Mouse (Mus musculus) lung, postnatal 4 days (tissue): ENCODE measurements at regions not wholly inside any gene's neighbourhood (a gene's known extent, or its start where the extent isn't known, plus 50 kb on each side); places are given as distances from the start of the nearest gene placed in this dataset.

ENCODE experiments used
- DNase-seq, 2 experiments: peaks; one replicate each; pipeline ENCODE4 v3.0.0; 2021

DNA sequence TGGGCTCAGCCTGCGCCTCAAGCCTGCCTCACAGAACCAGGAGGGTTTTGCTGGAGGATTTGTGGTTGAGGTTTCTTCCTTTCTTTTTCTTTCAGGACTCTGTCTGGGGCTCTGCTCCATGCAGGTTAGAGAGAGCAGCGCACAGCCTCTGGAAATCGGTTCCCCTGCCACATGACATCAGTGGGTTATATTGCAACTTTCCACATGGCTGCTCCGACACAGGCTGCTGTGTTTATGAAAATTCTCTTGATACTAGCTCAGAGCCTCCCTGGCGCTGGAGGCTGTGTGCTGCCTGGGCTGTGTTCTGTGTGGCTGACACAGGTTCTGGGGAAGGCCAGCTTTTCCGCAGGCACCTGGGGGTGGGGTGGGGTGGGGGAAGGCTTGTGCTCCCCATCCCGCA is 178.7 kb upstream of the Gm4791 start:
- no peak for DNase-seq

DNA sequence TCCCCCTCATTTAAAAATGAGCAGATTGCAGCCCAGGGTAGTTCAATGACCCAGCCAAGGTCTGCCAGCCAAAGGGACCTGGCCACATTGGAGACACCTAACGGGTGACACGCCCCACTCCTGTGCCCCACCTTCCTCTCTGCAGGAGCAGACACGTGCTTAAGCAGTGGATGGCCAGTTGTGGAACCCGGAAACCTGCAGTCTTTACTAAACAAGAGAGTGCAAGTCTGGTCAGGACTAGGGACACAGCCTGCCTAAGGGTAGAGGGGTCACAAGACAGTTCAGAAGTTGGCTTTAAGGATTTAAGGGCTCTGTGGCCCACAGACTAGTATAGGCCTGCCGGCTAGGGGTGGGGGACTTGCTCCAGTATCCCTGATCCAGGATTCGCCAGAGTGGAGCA is 179.2 kb upstream of the Gm4791 start:
- DNase-seq = no peak

DNA sequence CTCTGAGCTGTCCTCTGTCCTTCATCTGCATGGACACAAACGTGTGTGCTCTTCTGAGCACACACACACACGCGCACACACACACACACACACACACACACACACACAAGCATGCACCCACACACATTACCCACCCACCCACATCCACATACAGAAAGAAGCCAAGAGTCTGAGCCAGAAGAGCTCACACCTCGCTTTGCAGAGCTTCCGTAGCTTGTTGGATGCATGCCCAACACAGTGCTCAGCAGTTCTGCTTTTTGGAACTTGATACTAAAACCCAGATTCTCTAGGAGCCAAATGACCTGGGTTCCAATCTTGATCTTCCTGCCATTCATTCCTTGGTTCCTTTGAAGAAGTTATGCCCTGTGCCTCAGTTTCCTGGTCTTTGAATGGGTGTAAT is 182.4 kb upstream of the Gm4791 start:
- DNase-seq = no peak

DNA sequence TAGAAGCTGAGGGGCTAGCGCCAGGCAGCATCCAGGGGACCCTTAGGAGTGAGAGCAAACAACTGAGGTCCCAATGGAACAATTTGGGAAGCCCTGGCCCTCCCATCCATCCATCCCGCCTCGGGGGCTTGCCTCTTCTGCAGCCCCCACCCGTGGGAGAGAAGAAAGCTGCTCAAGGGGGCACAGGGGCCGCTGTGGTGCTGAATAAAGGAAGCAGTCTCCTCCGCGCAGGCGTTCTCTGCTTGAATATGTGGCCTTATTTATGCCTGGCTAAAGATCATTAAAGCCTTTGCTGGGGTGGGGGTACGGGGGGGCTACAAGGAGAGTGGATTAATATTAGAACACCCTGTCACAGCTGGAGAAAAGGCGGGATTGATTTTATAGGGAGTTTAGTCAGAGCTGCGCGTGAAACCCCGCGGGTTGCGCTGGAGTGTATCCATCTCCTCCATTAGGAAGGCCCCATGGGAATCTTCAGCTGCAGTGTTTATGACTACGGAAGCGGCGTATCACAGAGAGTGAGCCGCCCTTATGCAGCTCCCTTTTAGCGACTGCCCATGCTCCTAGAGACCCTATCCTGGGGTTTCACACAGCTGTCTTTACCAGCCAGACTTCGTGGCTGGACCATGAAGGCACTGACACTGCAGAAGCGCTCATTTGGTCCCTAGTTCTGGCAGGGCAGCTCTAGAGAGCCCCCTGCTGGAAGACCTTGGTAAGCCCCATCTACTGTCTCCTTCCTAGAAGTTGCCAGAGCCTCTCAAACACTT is 183.9 kb upstream of the Gm4791 start:
- DNase-seq = peak; percentile 55 to 62

DNA sequence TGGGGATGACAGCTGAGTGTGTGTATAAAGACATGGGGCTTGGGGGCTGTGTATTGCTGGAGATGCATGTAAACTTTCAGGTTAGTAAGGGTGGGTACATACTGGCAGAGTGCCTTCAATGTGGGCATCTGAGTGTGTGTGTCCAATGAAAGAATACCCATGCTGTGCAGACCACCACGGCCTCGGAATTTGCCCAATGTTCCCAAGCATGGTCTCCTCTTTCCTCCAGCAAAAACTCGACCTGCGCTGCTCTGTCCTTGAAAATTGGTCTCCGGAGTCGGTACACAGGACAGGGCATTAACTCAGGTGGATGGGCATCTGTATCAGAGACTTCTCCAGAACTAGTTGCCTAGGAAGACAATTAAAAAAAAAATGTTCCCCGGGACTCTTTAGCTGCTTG is 188.3 kb upstream of the Gm4791 start:
- no peak for DNase-seq

DNA sequence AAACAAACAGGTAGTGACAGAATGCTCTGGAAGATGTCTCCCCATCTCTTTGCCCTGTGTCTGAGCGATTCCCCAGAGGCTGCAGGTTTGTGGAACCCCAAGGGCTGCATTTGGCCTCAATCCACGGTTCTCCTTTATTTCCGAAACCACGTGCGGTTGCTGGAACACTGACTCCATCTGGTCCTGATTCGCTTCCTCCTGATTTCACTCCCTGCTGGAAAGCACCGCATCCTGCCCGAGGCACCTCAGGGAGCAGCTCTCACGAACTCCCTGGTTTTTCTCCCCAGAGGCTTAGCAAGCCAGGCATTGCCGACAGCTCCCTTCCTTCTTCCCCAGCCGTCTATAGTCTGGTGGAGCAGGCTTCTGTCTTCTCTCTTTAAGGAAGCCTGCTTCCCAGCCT is 203.1 kb upstream of the Gm4791 start:
- DNase-seq = no peak

DNA sequence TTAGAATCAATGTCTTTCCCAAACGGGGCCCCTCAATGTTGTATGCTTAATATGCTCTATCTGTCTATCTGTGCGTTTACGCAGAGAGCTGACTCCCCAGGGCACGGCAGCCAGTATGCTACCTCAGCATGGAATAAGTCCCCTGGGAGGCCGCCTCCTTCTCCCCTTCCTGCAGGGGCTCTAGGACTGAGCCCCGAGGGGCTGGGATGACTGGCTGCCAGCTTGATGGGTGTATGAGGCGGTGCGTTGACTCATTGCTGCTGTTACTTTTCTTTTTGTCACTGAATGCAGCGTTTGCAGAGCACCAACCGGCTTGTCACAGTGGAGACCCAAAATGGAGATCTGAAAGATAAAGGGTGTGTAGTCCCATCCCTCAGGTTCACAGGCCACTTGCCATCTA is 209.5 kb upstream of the Gm4791 start:
- DNase-seq = no peak

DNA sequence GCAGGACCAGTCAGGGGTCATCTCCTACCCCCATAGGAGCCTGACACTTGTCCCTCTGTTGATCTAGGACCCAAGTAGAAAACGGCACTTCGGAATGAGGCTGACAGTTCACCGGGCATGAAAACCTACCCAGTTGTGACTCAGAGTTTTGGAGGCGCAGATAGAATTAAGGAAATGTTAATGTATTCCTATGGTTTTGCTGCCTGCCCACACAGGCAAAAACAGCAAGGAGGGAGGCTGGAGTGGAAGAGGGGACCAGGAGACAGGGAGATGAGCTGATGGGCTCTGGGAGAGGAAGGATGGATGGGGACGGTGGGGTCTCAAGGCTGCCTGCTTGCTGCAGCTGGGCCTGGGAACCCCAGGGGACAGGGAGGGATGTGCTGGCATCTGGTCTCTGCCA is 210.1 kb upstream of the Gm4791 start:
- DNase-seq = no peak

DNA sequence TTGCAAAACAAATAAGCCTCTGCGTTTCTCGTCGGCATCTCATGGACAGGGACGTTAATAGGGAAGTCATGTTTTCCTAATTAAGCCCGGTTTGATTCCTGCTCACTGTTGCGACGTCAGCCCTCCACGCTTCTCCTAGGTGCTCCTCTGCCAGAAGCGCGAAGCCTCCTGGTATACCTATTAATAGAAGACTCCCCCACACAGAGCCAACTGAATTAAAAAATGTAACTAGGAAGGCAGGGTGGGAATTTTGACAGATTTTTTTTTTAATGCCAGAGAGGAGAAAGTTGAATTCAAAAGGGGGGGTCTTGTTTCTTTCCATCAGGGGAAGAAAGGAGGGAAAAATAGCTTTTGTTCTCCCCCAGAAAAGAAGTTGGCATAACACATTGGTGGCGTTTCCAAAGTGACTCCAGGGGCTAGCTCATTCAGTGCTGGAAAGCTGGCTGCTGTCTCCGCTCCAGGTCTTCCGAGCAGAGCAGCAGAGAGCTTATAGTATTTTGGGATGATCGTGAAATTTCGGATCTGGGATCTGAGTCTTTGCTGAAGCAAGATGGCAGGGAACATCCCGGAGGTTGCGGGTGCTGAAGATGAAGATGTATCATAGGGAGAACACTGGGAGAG is 214.1 kb upstream of the Gm4791 start:
- DNase-seq = no peak

DNA sequence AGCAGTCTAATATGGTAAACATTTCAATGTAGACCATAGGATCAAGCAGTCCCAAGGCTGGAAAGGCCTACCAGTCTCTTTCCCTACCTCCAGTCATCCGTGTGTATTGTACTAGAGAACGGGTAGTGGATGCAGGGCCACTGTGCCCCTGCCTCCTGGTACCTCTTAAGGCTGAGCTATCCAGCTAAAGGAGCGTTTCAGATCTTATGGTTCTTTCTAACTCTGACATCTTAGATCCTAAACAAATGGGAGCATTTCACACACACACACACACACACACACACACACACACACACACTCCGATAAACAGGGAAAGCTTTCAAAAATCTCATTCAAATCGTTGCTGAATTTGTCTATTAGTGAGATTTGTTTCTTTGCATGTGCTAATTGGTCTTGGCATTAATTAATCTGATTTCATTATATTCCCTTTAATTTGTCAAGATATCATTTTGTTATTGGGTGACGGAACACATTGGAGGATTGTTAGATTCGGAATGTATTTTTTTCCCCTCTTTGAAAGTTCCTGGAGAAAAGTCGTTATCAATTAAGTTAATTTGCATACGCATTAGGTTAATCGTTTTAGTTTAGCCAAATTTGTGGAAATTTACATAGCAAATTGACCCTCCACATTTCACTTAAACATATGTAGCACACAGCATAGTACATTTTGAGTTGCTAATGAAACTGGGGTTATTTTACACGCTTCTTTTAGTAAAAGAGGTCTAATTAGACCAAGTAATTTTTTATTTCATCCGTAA is 214.8 kb upstream of the Gm4791 start:
- DNase-seq = no peak

DNA sequence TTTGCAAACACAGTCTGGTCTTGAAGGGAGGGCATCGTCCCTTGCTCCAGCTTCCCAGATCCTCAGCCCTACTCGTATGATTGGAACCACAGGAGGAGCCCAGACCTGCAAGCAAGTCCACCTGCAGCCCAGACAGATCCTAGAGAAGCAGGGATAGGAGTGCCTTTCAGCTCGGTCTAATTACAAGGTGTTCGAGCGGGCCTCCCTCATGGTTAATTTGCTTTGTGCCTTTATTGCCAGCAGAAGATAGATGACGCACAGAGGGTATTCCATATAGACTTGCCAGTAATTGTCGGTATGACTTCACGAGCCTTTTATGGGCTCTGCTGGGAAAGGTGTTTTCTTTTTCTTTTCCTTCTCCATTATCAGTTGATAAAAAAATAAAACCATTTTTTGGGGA is 216.9 kb upstream of the Gm4791 start:
- no peak for DNase-seq

DNA sequence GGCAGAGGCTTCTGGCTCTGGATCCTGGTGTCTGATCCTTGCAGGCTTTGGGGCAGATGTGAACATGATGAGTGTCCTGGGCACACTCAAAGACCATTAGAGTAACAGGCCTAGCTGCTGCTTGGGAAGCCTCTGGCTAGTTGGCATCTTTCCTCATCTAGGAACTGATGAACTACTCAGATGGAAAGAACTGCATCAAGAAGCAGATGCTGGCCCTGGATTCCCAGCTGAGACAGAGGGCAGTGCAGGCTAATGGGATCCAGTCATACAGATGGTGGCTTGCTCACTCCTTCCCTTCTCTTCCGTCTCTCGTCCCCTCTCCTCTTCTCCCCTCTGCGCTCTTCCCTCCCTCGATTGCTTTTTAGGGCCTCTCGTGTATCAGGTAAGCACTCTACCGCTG is 219.8 kb upstream of the Gm4791 start:
- DNase-seq = no peak

DNA sequence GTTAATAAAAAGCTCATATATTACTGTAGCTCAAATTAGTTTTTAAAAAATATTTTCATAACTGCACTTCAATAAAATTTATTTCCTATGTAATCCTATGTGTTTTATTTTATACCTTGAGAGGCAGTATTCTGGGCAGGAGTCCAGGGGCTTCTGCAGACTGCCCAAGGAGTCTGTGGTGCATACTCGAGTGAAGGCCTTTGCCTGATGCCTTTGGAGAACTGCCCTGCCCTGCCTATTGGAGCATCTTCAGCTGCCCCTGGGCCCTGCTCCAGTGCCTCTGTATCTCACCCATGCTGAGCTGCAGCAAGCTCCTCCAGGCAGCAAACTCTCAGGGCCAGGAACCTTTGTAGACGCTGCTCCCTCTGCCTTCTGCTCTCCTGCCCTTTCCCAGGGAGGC is 223.7 kb upstream of the Gm4791 start:
- no peak for DNase-seq

DNA sequence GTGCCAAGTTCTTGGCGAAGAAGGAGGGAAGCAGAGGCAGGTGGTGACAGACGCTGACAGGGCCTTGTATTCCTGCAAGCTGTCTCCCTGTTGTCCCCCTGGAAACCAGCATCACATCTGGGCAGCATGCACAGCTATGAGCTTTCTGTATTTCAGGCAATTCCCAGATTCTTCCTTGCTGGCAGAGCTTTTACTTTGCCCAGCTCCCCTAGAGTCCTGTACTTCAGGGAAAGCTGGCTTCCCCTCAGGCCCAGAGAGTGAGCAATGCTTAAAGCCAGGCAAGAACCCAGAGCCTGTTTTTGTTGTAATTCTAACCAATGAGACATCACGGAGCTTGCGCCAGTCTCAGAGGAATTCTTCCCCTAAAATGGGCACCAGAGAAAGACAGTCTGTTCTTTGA is 238.3 kb upstream of the Gm4791 start:
- DNase-seq = no peak

DNA sequence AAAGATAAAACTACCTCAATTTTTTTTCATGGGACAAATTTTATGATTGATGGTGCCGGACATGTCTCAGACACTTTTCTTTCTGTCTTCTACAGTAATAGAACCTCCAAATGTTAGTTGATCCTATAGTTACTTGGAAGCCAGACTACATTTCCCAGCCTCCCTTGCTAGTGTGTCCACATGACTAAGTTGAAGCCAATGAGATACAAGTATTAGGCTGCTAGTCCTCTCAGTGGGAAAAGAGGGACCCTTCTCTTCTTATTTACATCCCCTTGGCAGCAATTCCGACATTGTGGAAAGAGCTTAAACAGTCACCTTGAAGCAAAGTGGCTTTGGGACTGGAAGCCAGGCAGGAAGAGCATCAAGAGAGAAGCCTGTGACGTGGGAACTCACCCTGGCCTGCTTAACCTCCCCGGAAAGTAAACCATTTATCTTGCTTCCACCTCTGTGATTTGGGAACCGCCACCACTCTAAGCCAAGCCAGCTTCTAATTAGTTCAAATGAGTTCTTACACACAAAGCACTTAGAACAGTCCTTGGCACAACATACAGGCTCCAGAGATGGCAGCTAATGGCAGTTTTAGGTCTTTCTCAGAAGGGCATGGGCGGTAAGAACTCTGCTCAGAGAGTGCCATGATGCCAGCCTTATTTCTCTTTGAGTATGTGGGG is 241.4 kb upstream of the Gm4791 start:
- no peak for DNase-seq

DNA sequence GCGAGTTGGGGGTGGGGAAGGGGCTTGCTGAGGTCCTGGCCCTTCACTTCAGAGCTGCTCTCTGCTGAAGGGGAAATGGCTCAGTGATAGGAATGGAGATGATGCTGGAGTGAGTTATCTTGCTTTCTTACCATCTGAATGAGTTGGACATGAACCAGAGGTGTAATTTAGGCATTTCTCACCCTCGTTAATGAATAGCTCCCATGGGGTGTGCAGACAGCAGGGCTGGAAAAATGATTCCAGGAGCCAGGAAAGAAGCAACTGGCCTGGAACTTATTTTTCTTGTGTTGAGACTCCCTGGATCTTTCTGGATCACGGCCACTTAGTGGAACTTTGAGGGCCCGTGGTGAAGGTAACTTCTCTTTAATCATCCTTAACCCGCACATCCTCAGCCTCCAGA is 246.6 kb upstream of the Gm4791 start:
- DNase-seq = no peak

DNA sequence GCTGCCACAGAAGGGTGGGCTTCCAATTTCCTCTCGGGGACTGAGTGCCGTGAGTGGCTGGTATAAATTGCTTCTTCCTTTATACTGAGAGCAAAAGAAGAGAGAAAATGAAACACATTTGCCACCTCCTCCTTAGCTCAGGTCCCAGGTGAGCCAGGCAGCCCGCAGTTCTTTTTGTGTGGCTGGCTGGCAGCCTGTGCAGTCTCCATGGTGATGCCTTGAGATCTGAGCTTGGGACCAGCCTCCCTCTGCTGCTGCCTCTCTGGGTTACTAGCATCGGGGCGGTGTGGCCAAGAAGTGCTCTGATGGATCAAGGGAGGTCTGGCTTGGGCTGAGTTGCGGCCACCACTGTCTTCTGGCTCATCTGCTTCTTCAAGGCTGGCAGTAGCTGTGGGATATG is 249.1 kb upstream of the Gm4791 start:
- DNase-seq = no peak

DNA sequence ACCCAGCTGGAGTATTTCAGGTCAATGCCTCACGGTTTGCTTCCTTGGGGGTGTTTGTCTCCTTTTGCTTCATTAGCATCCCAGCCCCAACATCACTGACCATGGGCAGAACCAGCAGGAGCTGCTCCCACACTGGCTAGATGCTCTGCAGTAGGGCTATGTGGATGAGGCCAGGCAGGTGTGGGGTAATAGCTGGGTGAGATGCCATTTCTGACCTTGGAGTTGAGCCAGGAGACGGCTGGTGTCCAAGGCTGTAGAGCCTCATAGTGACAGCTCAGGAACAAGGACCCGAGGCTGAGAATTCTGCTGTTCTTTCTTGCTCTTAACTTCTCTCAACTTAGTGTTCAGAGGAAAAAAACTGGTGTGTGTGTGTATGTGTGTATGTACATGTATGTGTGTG is 252.3 kb upstream of the Gm4791 start:
- no peak for DNase-seq

DNA sequence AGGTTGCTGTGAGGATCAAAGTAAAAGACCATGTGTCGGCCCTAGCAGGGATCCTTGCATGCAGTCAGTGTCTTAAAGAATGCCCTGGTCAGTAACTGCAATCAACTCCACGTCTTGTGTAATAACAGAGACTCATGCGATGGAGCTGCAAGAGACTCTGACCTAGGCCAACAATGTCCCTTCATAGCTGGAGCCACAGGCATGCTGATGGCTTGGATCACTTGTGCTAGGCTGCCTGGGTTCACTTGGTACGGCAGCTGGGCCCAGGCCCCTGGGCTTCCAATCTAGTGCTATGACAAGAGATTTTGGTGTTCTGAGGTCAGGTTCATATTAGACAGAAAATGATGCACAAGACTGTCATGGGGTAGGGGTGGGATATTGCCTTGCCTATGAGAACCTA is 258.0 kb upstream of the Gm4791 start:
- DNase-seq = no peak

DNA sequence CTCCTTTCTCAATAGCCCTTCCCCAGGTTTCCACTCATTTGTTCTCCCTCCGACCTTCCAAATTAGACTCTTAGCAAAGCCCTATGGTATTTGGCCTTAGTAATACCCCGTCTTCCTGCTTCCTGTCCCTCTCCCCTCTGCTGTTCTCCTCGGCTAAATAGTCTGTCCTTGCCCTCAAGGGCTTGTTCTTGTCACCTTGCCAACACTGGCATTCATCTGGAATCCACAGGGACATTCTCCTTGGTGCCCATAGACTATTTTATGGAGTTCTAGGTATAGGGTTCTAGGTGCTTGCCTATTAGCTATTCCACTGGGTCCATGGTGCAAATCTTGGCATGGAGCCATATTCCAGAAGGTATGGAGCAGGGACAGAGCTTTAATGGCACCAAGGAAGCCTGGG is 259.2 kb upstream of the Gm4791 start:
- no peak for DNase-seq

DNA sequence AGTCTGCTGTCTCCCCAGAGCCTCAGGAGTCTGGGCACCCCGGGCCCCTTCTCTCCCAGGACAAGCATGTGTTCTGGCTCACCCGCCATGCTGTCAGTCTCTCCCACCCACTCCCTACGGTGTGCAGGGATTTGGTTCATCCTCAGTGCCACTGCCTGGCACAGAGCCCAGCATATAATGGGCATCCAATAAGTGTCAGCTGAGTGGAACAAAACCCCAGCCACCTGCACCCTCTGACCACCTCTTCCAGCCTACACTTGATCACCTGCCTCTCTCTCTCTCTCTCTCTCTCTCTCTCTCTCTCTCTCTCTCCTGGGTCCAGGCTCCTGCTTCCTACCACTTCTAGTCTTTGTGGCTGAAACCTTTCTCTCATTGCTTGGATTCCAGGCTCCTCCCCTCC is 259.9 kb upstream of the Gm4791 start:
- DNase-seq = no peak

DNA sequence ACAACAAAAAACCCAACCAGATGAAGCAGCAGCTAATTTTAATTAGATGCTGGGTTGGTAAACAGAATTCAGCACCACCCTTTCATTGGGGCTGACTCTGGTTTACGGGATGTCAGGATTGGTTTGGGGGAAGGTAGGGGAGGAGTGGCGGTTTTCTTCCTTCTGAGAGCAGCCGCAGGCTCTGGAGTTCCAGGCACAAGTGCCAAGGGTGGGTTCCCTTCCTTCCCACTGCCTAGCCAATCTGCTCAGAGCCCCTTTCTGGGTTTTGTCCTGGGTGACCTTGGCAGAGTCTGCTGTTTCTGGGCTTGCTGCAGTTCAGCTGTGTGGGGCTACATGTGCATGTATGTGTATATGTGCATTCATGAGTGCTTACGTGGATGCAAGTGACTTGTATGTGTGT is 260.5 kb upstream of the Gm4791 start:
- no peak for DNase-seq

DNA sequence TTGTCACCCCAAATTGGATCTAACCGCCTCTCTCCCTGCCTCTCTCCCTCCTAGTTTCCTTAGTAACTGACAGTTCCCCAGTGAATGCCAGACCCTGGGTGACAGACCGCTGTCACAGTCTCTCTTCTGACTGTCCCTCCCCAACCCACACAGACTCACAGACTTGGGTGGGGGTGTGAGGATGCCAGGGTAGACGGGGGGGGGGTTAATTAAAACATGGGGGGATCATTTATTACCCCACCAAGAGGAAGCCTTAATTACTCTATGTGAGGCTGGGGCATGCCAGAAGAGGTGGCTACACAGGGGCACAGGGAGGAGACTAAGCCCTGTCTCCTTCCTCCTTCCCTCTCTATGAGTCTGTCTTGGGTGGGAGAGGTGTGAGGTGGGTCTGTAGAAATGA is 261.1 kb upstream of the Gm4791 start:
- DNase-seq = no peak

DNA sequence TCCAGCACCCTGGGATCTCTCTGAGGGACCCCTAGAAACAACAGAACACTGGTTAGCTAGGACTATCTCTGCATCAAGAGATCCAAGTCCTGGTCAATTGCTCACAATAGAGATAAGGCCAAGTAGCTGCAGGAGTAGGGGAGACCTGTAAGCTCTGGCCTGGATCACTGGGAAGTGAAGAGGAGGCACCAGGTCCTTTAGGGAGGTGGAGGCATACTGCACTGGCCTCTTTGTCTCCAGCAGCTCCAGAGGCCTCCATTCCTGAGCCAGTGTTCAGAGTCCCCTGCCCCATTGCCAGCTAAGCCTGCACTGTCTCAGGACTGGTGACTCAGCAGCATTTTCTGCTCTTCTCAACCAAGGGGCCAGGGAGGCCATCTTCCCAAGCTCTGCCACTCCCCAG is 262.3 kb upstream of the Gm4791 start:
- no peak for DNase-seq
